Comparison of ENCODE assay signal across 16 mouse cellular contexts in the genomic region with DNA sequence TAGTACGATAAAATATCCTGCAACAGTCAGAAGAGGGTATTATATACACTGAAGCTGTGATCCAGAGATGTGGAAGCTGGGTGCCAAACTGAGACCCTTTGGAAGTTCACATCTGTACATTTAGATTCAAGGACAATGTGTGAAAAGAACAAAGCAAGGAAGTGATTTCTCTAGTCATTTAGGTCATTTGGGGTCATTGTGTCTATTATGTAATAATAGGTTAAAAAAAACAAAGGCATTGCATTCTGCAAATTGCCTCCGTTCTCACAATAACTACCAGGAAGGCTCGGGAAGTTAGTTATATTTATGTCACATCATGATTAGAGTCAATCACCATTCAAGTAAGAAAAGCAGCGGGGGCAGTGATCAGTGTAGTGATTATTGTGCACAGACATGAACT.
"Had no signal": no experiment of that assay in that cellular context is flagged by ENCODE, and none has a peak within 500 bp of the region (broad histone marks: within the 10 kb centered on the region; RNA-seq: fewer than 3 reads in every experiment).

No protein-coding gene starts in this region.

- H3K27me3 ChIP-seq: lung, embryonic 15.5 days; megakaryocyte, embryonic 14.5 days; midbrain, embryonic 13.5 days; midbrain, embryonic 15.5 days; neural tube, embryonic 12.5 days had no signal

- H3K36me3 ChIP-seq: lung, embryonic 15.5 days; midbrain, embryonic 13.5 days; midbrain, embryonic 15.5 days; neural tube, embryonic 12.5 days had no signal

- H3K4me2 ChIP-seq: lung, embryonic 15.5 days; midbrain, embryonic 11.5 days; midbrain, embryonic 13.5 days; midbrain, embryonic 15.5 days; neural tube, embryonic 12.5 days had no signal

- H3K9ac ChIP-seq: liver, embryonic 14.5 days; lung, embryonic 15.5 days; midbrain, embryonic 13.5 days; midbrain, embryonic 15.5 days; neural tube, embryonic 12.5 days had no signal

- H3K4me3 ChIP-seq: lung, embryonic 15.5 days; megakaryocyte, embryonic 14.5 days; midbrain, embryonic 13.5 days; midbrain, embryonic 15.5 days; neural tube, embryonic 12.5 days had no signal

- DNase-seq: lung, adult 2 months; lung, postnatal 14 days; lung, postnatal 36 days; right cerebral cortex, postnatal 14 days; thymus, adult 18-20 months; thymus, postnatal 14 days; thymus, postnatal 36 days had no signal

- H3K9me3 ChIP-seq: lung, embryonic 15.5 days; megakaryocyte, embryonic 14.5 days; midbrain, embryonic 15.5 days; neural tube, embryonic 12.5 days had no signal

- ATAC-seq: lung, postnatal 0 days; midbrain, embryonic 13.5 days; midbrain, embryonic 15.5 days had no signal

- H3K4me1 ChIP-seq: lung, embryonic 15.5 days; megakaryocyte, embryonic 14.5 days; midbrain, embryonic 13.5 days; midbrain, embryonic 15.5 days; neural tube, embryonic 12.5 days had no signal

- H3K27ac ChIP-seq: liver, embryonic 14.5 days; lung, embryonic 15.5 days; macrophage; midbrain, embryonic 13.5 days; midbrain, embryonic 15.5 days; neural tube, embryonic 12.5 days had no signal
